Mouse (Mus musculus): ENCODE measurements around the gene Sprr2d.

DNA sequence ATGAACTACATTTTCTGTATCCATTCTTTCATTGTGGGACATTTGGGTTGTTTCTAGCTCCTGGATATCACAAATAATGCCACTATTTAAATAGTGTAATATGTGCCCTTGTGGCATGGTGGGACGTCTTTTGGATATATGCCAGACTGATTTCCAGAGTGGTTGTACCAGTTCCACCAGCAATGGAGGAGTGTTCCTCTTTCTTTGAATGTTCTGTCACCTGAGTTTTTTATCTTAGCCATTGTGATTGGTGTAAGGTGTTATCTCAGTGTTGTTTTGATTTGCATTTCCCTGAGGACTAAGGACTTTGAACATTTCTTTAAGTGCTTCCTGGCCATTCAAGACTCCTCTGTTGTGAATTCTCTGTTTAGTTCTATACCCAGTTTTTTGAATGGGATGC is 2.7 kb upstream of the Sprr2d start:
- TF ChIP-seq POLR2A (IDR thresholded peaks at IDR 0.05; ENCODE audit: insufficient read depth, low read depth, low read length): no peak
- no peak for TF ChIP-seq CTCF (IDR thresholded peaks at IDR 0.05)
- no peak for TF ChIP-seq EP300 (IDR thresholded peaks at IDR 0.05; ENCODE audit: insufficient read depth, low read depth, low read length)
